12 mouse cellular contexts compared by ENCODE assay signal in genomic region chr13:69294483-69294882, GRCm38 (mm10).
DNase-seq lines count a peak whose midpoint lies in the region.
"Had no signal": no experiment of that assay in that cellular context is flagged by ENCODE, and none has a peak within 500 bp of the region (broad histone marks: within the 10 kb centered on the region; RNA-seq: fewer than 3 reads in every experiment).

No protein-coding gene starts in this region.

- intact Hi-C loops in heart, postnatal 14 days (cut with DNase I): no loop called here
- intact Hi-C loops in heart, postnatal 25 days (cut with DNase I): no loop called here

- DNase-seq in heart, postnatal 14 days: peak; percentile 8 to 42
- no peak for DNase-seq in heart, postnatal 25 days (ENCODE audit: low spot score)
- DNase-seq in right cerebral cortex, adult 2 months (ENCODE audit: low spot score in 2 of 2): peak; percentile 58 to 66
- DNase-seq in right cerebral cortex, postnatal 4 days: no peak
- peak; percentile 65 for DNase-seq in layer of hippocampus, adult 9-11 months
- peak; percentile 33 for DNase-seq in telencephalon, adult 2 months (ENCODE audit: low read depth, low spot score)
- DNase-seq in urinary bladder, postnatal 4 days (ENCODE audit: low spot score in 2 of 2): no peak
- no peak for DNase-seq in thymus, postnatal 36 days
- DNase-seq: cerebellum, adult 18-20 months; gastrocnemius, postnatal 14 days; liver, postnatal 0 days; retina, postnatal 1 day had no signal

Comparison
In these comparisons a context has a peak if more than half of its experiments do, and no peak if none do; other contexts are left out.
1. DNase-seq: peak in heart, postnatal 14 days (2 of 2), right cerebral cortex, adult 2 months (2 of 2), layer of hippocampus, adult 9-11 months (single experiment) and telencephalon, adult 2 months (single experiment); none in heart, postnatal 25 days (single experiment), right cerebral cortex, postnatal 4 days (single experiment), urinary bladder, postnatal 4 days (0 of 2) and thymus, postnatal 36 days (0 of 2).